Mouse (Mus musculus) Patski (cell line): ENCODE measurements around the gene Ankrd13c. TPM values are rescaled to one million over a fixed set of nuclear protein-coding genes. Genes with fewer than 3 reads are reported as not detected.

Experiments
- ATAC-seq: fragments of 100-300 bp; one replicate; pipeline ENCODE4 v1.8.0; 2021
- CTCF ChIA-PET: fragments of 350-600 bp; sonication (Branson Sonifier 250); formaldehyde crosslinking; loops from one replicate; lab custom pipeline; 2022; ENCODE audit warnings: inconsistent platforms; lab: Charles Lee
- POLR2A ChIA-PET: fragments of 350-600 bp; sonication (Branson Sonifier 250); formaldehyde crosslinking; loops from one replicate; lab custom pipeline; 2022; ENCODE audit warnings: antibody characterized with exemption, inconsistent platforms; lab: Charles Lee
- DNase-seq: peaks from one replicate; pipeline ENCODE4 v3.0.0-alpha.2; 2011; ENCODE audit warnings: low read depth, low spot score
- H3K27me3 ChIP-seq: fragments of 371-371 bp; one replicate; pipeline ENCODE4 v1.5.1; 2021
- CTCF ChIP-seq: fragments of 100-300 bp; IDR thresholded peaks from one replicate; pipeline ENCODE4 v1.5.1; 2021
- in situ Hi-C: fragments of 300-500 bp; cut with MboI; formaldehyde crosslinking; loops from 3 replicates; pipeline ENCODE4 v1.11.1; 2018; ENCODE audit warnings: low pct_unique_long_range_greater_than_20kb, mixed read lengths
- polyA plus RNA-seq: library from polyadenylated mRNA; unstranded; gene quantifications from one replicate; pipeline ENCODE4 v1.2.3, GENCODE M21; 2021

Gene Ankrd13c
- polyA plus RNA-seq, 1 experiment from 2014 or later: 90.6 TPM

DNA sequence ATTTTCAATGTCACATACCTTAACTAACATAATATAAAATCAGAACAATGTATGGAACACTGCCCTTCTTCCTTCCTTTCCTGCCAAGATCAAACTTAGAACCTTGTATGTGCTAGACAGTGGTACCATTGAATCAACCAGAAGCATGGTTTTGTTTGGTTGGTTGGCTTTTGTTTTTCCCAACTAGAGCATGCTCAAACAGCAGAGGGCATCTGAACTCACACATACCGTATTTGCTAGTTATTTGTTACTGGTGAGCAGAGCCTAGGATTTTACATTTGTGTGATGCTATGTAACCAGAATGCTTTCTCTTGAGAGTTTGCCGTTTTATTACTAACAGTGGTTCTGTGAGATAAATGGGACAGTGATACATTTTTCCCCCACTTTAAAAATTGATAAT, 102.5 kb downstream of the Ankrd13c start:
- ATAC-seq (no peak), DNase-seq (no peak)
- TF ChIP-seq CTCF: no peak
- in situ Hi-C loops: no loop called here
- ChIA-PET POLR2A (no interaction called here), CTCF (interaction anchor here (1.0 to 4.6 kb wide), 2 partner anchors 10 to 13 kb away, joined by 3 to 25 read pairs; no protein-coding TSS in a partner anchor)
- H3K27me3 ChIP-seq: no peaks in the 10 kb centered on the region

Other genes with a start within 250 kb of the Ankrd13c start
- gene Cth, start 22.2 kb upstream of the Ankrd13c start, polyA plus RNA-seq: 23.5 TPM
- gene Srsf11, start 89.4 kb downstream of the Ankrd13c start, polyA plus RNA-seq: 305 TPM
- 48.1 TPM for gene Lrrc40, start 89.4 kb downstream of the Ankrd13c start, polyA plus RNA-seq